15 mouse cellular contexts compared by ENCODE assay signal in genomic region chr11:35388471-35388870, GRCm38 (mm10).
DNase-seq lines count a peak whose midpoint lies in the region; ATAC-seq and TF ChIP-seq lines count a peak whose summit lies in the region.
"Had no signal": no experiment of that assay in that cellular context is flagged by ENCODE, and none has a peak within 500 bp of the region (broad histone marks: within the 10 kb centered on the region; RNA-seq: fewer than 3 reads in every experiment).

No protein-coding gene starts in this region.

- no peak for TF ChIP-seq CTCF in thymus, adult 2 months (IDR thresholded peaks at IDR 0.05; ENCODE audit: borderline replicate concordance, control insufficient read depth, extremely low read depth, insufficient read depth, low read length, poor library complexity)

- DNase-seq in heart, embryonic 10.5 days (ENCODE audit: low spot score) = no peak
- DNase-seq in heart, postnatal 4 days = no peak
- peak; percentile 54 for DNase-seq in ES-CJ7 (ENCODE audit: low read depth, low spot score)
- DNase-seq in embryonic facial prominence, embryonic 10.5 days (ENCODE audit: low spot score) = peak; percentile 77
- DNase-seq in limb, embryonic 14.5 days (ENCODE audit: low spot score) = peak; percentile 75
- no peak for DNase-seq in thymus, adult 2 months
- DNase-seq in spleen, postnatal 36 days (ENCODE audit: low spot score in 2 of 2) = no peak
- DNase-seq in gastrocnemius, postnatal 4 days (ENCODE audit: low spot score in 2 of 2) = no peak
- DNase-seq: gastrocnemius, postnatal 14 days had no signal

- no peak overlapping the region for H3K4me3 ChIP-seq in heart, embryonic 10.5 days
- no peak overlapping the region for H3K4me3 ChIP-seq in embryonic facial prominence, embryonic 10.5 days
- no peak overlapping the region for H3K4me3 ChIP-seq in limb, embryonic 14.5 days (replicated peaks; ENCODE audit: low read length)
- no peak overlapping the region for H3K4me3 ChIP-seq in thymus, adult 2 months (ENCODE audit: control insufficient read depth, insufficient read depth, low read length)
- H3K4me3 ChIP-seq: forebrain, embryonic 12.5 days; heart, embryonic 13.5 days; hindbrain, embryonic 15.5 days; midbrain, embryonic 10.5 days; myocyte had no signal

- no peaks in the 10 kb centered on the region for H3K36me3 ChIP-seq in heart, embryonic 10.5 days
- no peaks in the 10 kb centered on the region for H3K36me3 ChIP-seq in embryonic facial prominence, embryonic 10.5 days (replicated peaks)
- H3K36me3 ChIP-seq in limb, embryonic 14.5 days (ENCODE audit: control insufficient read depth, insufficient read depth, low read length) = no peaks in the 10 kb centered on the region
- no peaks in the 10 kb centered on the region for H3K36me3 ChIP-seq in thymus, adult 2 months (ENCODE audit: control insufficient read depth, insufficient read depth, low read length)
- H3K36me3 ChIP-seq: forebrain, embryonic 12.5 days; heart, embryonic 13.5 days; hindbrain, embryonic 15.5 days; midbrain, embryonic 10.5 days had no signal

- 63% methylated on average over 12 of the region's 12 CpGs for WGBS in heart, embryonic 10.5 days
- WGBS in embryonic facial prominence, embryonic 10.5 days = 34% methylated on average over 12 of the region's 12 CpGs
- 11% methylated on average over 12 of the region's 12 CpGs for WGBS in limb, embryonic 14.5 days
- 91% methylated on average over 12 of the region's 12 CpGs for WGBS in thymus, adult 2 months

- no peaks in the 10 kb centered on the region for H3K27me3 ChIP-seq in heart, embryonic 10.5 days (ENCODE audit: insufficient read depth, poor library complexity, severe bottlenecking)
- H3K27me3 ChIP-seq in embryonic facial prominence, embryonic 10.5 days (replicated peaks; ENCODE audit: low read depth, poor library complexity, severe bottlenecking) = no peaks in the 10 kb centered on the region
- no peaks in the 10 kb centered on the region for H3K27me3 ChIP-seq in limb, embryonic 14.5 days (ENCODE audit: control insufficient read depth, insufficient read depth, low read length)
- H3K27me3 ChIP-seq in thymus, adult 2 months (ENCODE audit: control insufficient read depth, insufficient read depth, low read length) = no peaks in the 10 kb centered on the region

- H3K4me1 ChIP-seq in heart, embryonic 10.5 days = peaks cover 55% of the 10 kb centered on the region
- peaks cover 83% of the 10 kb centered on the region for H3K4me1 ChIP-seq in embryonic facial prominence, embryonic 10.5 days
- peaks cover 81% of the 10 kb centered on the region for H3K4me1 ChIP-seq in limb, embryonic 14.5 days (ENCODE audit: control insufficient read depth, insufficient read depth, low read length)
- 0 out of 2 replicates have a peak, but pooled peaks cover 3% of the 10 kb centered on the region for H3K4me1 ChIP-seq in thymus, adult 2 months (replicated peaks; ENCODE audit: control insufficient read depth, insufficient read depth, low read length)
- H3K4me1 ChIP-seq: hindbrain, embryonic 15.5 days had no signal

- 0 out of 2 replicates have a peak, but pooled peaks have one; percentile 10 for ATAC-seq in limb, embryonic 14.5 days (ENCODE audit: low FRiP score, low read depth)

- no peak for TF ChIP-seq POLR2A in limb, embryonic 14.5 days (IDR thresholded peaks at IDR 0.05; ENCODE audit: borderline replicate concordance, extremely low read depth, insufficient read depth, insufficient read length)
- TF ChIP-seq POLR2A in thymus, adult 2 months (IDR thresholded peaks at IDR 0.05; ENCODE audit: control insufficient read depth, extremely low read depth, insufficient read depth, low read length, poor library complexity) = no peak

- no peaks in the 10 kb centered on the region for H3K9me3 ChIP-seq in heart, embryonic 10.5 days
- no peaks in the 10 kb centered on the region for H3K9me3 ChIP-seq in embryonic facial prominence, embryonic 10.5 days
- H3K9me3 ChIP-seq in limb, embryonic 14.5 days (ENCODE audit: control insufficient read depth, low read length) = no peaks in the 10 kb centered on the region
- H3K9me3 ChIP-seq: forebrain, embryonic 12.5 days; heart, embryonic 13.5 days; hindbrain, embryonic 15.5 days; midbrain, embryonic 10.5 days had no signal

- H3K9ac ChIP-seq in limb, embryonic 14.5 days (ENCODE audit: low read depth, low read length, severe bottlenecking) = no peak overlapping the region
- H3K9ac ChIP-seq: forebrain, embryonic 12.5 days; heart, embryonic 13.5 days; hindbrain, embryonic 15.5 days; lung, embryonic 14.5 days had no signal

- 0 out of 2 replicates have a peak overlapping the region, but pooled peaks have one; percentile 22 for H3K27ac ChIP-seq in heart, embryonic 10.5 days
- H3K27ac ChIP-seq in embryonic facial prominence, embryonic 10.5 days (replicated peaks) = peak overlapping the region; percentile 82
- H3K27ac ChIP-seq in limb, embryonic 14.5 days (replicated peaks; ENCODE audit: low read depth, low read length) = peak overlapping the region; percentile 48; the same call in 1 of the 2 replicates
- no peak overlapping the region for H3K27ac ChIP-seq in thymus, adult 2 months (ENCODE audit: control insufficient read depth, insufficient read depth, low read length)
- H3K27ac ChIP-seq: forebrain, embryonic 12.5 days; heart, embryonic 13.5 days; hindbrain, embryonic 15.5 days; midbrain, embryonic 10.5 days had no signal

- H3K4me2 ChIP-seq in limb, embryonic 14.5 days (replicated peaks; ENCODE audit: low read depth, low read length, severe bottlenecking) = peak overlapping the region; percentile 27; the same call in 1 of the 2 replicates
- H3K4me2 ChIP-seq: forebrain, embryonic 12.5 days; heart, embryonic 13.5 days; hindbrain, embryonic 15.5 days; lung, embryonic 14.5 days had no signal

Comparison
In these comparisons a context has a peak if more than half of its experiments do, and no peak if none do; other contexts are left out.
1. DNase-seq: peak in ES-CJ7 (single experiment), embryonic facial prominence, embryonic 10.5 days (single experiment) and limb, embryonic 14.5 days (single experiment); none in heart, embryonic 10.5 days (single experiment), heart, postnatal 4 days (single experiment), thymus, adult 2 months (single experiment), spleen, postnatal 36 days (0 of 2) and gastrocnemius, postnatal 4 days (0 of 2).